Comparison of ENCODE assay signal across 14 mouse cellular contexts in genomic region chr16:29204875-29205274, GRCm38 (mm10). TPM values are rescaled to one million over a fixed set of nuclear protein-coding genes. Genes with fewer than 3 reads are reported as not detected.
DNase-seq lines count a peak whose midpoint lies in the region; ATAC-seq lines count a peak whose summit lies in the region.
"Had no signal": no experiment of that assay in that cellular context is flagged by ENCODE, and none has a peak within 500 bp of the region (broad histone marks: within the 10 kb centered on the region; RNA-seq: fewer than 3 reads in every experiment).

No protein-coding gene starts in this region.

- H3K4me3 ChIP-seq in midbrain, embryonic 16.5 days (ENCODE audit: low read depth, low read length): no peak overlapping the region
- no peak overlapping the region for H3K4me3 ChIP-seq in midbrain, embryonic 11.5 days (ENCODE audit: low read depth, low read length)
- H3K4me3 ChIP-seq: embryonic facial prominence, embryonic 10.5 days; heart, embryonic 15.5 days; limb, embryonic 15.5 days; neural tube, embryonic 13.5 days had no signal

- intact Hi-C loops in left cerebral cortex, postnatal 25 days (cut with DNase I): loop anchor here (5.0 to 10.0 kb wide), 3 partner anchors 43 to 360 kb away; no protein-coding TSS in a partner anchor

- H3K4me2 ChIP-seq in midbrain, embryonic 16.5 days (ENCODE audit: low read length): peak overlapping the region; percentile 17
- H3K4me2 ChIP-seq in midbrain, embryonic 11.5 days: no peak overlapping the region
- H3K4me2 ChIP-seq: heart, embryonic 15.5 days; limb, embryonic 15.5 days; neural tube, embryonic 13.5 days had no signal

- no peaks in the 10 kb centered on the region for H3K36me3 ChIP-seq in midbrain, embryonic 16.5 days (ENCODE audit: control insufficient read depth, insufficient read depth, low read length)
- H3K36me3 ChIP-seq in midbrain, embryonic 11.5 days (ENCODE audit: control insufficient read depth, insufficient read depth, low read length): no peaks in the 10 kb centered on the region
- H3K36me3 ChIP-seq: embryonic facial prominence, embryonic 10.5 days; heart, embryonic 15.5 days; limb, embryonic 15.5 days; neural tube, embryonic 13.5 days had no signal

- ATAC-seq in frontal cortex, adult (ENCODE audit: low TSS enrichment): peak; percentile 45; the same call in 1 of the 2 replicates
- peak; percentile 85 for ATAC-seq in midbrain, embryonic 16.5 days
- ATAC-seq in midbrain, embryonic 11.5 days (ENCODE audit: low FRiP score): no peak

- no peaks in the 10 kb centered on the region for H3K27me3 ChIP-seq in midbrain, embryonic 16.5 days (ENCODE audit: control insufficient read depth, insufficient read depth, low read depth, low read length)
- H3K27me3 ChIP-seq in midbrain, embryonic 11.5 days (ENCODE audit: control insufficient read depth, insufficient read depth, low read length): no peaks in the 10 kb centered on the region; the same call in 1 of the 2 replicates

- no peaks in the 10 kb centered on the region for H3K9me3 ChIP-seq in midbrain, embryonic 16.5 days (replicated peaks; ENCODE audit: control insufficient read depth, low read length, poor library complexity, severe bottlenecking)
- H3K9me3 ChIP-seq in midbrain, embryonic 11.5 days (ENCODE audit: control insufficient read depth, low read length): no peaks in the 10 kb centered on the region
- H3K9me3 ChIP-seq: embryonic facial prominence, embryonic 10.5 days; heart, embryonic 15.5 days; limb, embryonic 15.5 days; neural tube, embryonic 13.5 days had no signal

- H3K9ac ChIP-seq in midbrain, embryonic 16.5 days (ENCODE audit: low read depth, low read length): no peak overlapping the region
- H3K9ac ChIP-seq in midbrain, embryonic 11.5 days (ENCODE audit: low read length): no peak overlapping the region
- H3K9ac ChIP-seq: heart, embryonic 15.5 days; limb, embryonic 15.5 days; neural tube, embryonic 13.5 days had no signal

- WGBS in midbrain, embryonic 16.5 days: 48% methylated on average over 7 of the region's 7 CpGs
- 83% methylated on average over 7 of the region's 7 CpGs for WGBS in midbrain, embryonic 11.5 days

- DNase-seq in frontal cortex, postnatal 14 days (ENCODE audit: low spot score in 2 of 2): no peak
- no peak for DNase-seq in midbrain, embryonic 11.5 days (ENCODE audit: low spot score, missing footprints)
- peak; percentile 69 for DNase-seq in left cerebral cortex, postnatal 25 days (ENCODE audit: low spot score in 2 of 2)
- peak; percentile 34 to 36 for DNase-seq in right cerebral cortex, postnatal 36 days (ENCODE audit: low spot score in 2 of 2)
- DNase-seq in T-cell, adult 2 months (ENCODE audit: low spot score): no peak
- DNase-seq in Muller cell, postnatal 12 days (ENCODE audit: inconsistent ontology term): no peak
- DNase-seq: B cell, adult 2 months; kidney, postnatal 10 days had no signal

- H3K27ac ChIP-seq in midbrain, embryonic 16.5 days (ENCODE audit: low read length): peak overlapping the region; percentile 74
- no peak overlapping the region for H3K27ac ChIP-seq in midbrain, embryonic 11.5 days (ENCODE audit: low read depth, low read length)
- H3K27ac ChIP-seq: embryonic facial prominence, embryonic 10.5 days; heart, embryonic 15.5 days; limb, embryonic 15.5 days; neural tube, embryonic 13.5 days had no signal

- peaks cover 12% of the 10 kb centered on the region for H3K4me1 ChIP-seq in midbrain, embryonic 16.5 days (ENCODE audit: control insufficient read depth, insufficient read depth, low read length)
- H3K4me1 ChIP-seq in midbrain, embryonic 11.5 days (ENCODE audit: control insufficient read depth, insufficient read depth, low read length): no peaks in the 10 kb centered on the region

RNA-seq across cellular contexts. Expression of gene Hrasls, which starts 4.6 kb away (rescaled TPM):
- 5.4 and 7.1 TPM in 2 replicates for polyA plus RNA-seq in midbrain, embryonic 16.5 days (2015; fragmentation: Nextera tagmentation; extraction: Ambion mirVana)
- polyA plus RNA-seq in midbrain, embryonic 11.5 days (2014; fragmentation: Nextera tagmentation; extraction: Ambion mirVana): 1.7 and 3.0 TPM in 2 replicates
- 10 to 100 TPM; 27.4 to 27.5 TPM for total RNA-seq in left cerebral cortex, postnatal 25 days (2021)

Comparison
In these comparisons a context has a peak if more than half of its experiments do, and no peak if none do; other contexts are left out.
1. DNase-seq: peak in left cerebral cortex, postnatal 25 days (2 of 2) and right cerebral cortex, postnatal 36 days (2 of 2); none in frontal cortex, postnatal 14 days (0 of 2), midbrain, embryonic 11.5 days (single experiment), T-cell, adult 2 months (single experiment) and Muller cell, postnatal 12 days (single experiment).